Mouse (Mus musculus) cortical plate, adult 2 months (tissue): ENCODE results near the gene Lingo1. TPM values are rescaled to one million over a fixed set of nuclear protein-coding genes. Genes with fewer than 3 reads are reported as not detected.

ENCODE experiments used
- H3K27ac ChIP-seq: fragments of 200-500 bp; 2 replicates; pipeline ENCODE4 v1.5.1; 2012; ENCODE audit warnings: low read length, control low read depth, inconsistent platforms; ENCODE audit not compliant: insufficient read depth
- H3K4me1 ChIP-seq: fragments of 200-500 bp; 2 replicates; pipeline ENCODE4 v1.6.1; 2011; ENCODE audit warnings: low read length; ENCODE audit not compliant: control insufficient read depth, insufficient read depth
- H3K4me3 ChIP-seq: fragments of 200-500 bp; 2 replicates; pipeline ENCODE4 v1.5.1; 2011; ENCODE audit warnings: mild to moderate bottlenecking, low read length, control low read depth; ENCODE audit not compliant: insufficient read depth
- CTCF ChIP-seq: fragments of 200-500 bp; IDR thresholded peaks from 2 replicates; pipeline ENCODE4 v1.5.1; 2011; ENCODE audit warnings: mild to moderate bottlenecking, control low read depth, low read length; ENCODE audit not compliant: insufficient read depth; ENCODE audit errors: extremely low read depth
- POLR2A ChIP-seq: fragments of 200-500 bp; IDR thresholded peaks from 2 replicates; pipeline ENCODE4 v1.6.1; 2011; ENCODE audit warnings: mild to moderate bottlenecking, low read length, control low read depth; ENCODE audit not compliant: insufficient read depth; ENCODE audit errors: extremely low read depth
- polyA plus RNA-seq: library from polyadenylated mRNA; depleted of rRNA; stranded (reverse); fragments of >200 nt; gene quantifications from 2 replicates; pipeline ENCODE4 v1.2.3, GENCODE M21; 2012

Gene Lingo1
- polyA plus RNA-seq, 1 experiment: 476 TPM

- TF ChIP-seq POLR2A (no peak), CTCF (no peak)
- Histone ChIP-seq H3K4me1 (peaks cover 4% of the 10 kb centered on the region; the same call in 1 of the 2 replicates), H3K27ac (peak overlapping the region; percentile 94), H3K4me3 (peak overlapping the region; percentile 90)
These were observed 161.7 kb downstream of the Lingo1 start for GRCm38 (mm10) chr9:56634406-56635120.

GRCm38 (mm10) chr9:56633449-56634225, 162.6 kb downstream of the Lingo1 start:
- H3K4me1 ChIP-seq: peaks cover 4% of the 10 kb centered on the region; the same call in 1 of the 2 replicates
- H3K4me3 ChIP-seq: peak overlapping the region; percentile 90
- H3K27ac ChIP-seq: peak overlapping the region; percentile 94
- TF ChIP-seq POLR2A (0 out of 2 replicates have a peak, but pooled peaks have one; percentile 6), CTCF (0 out of 2 replicates have a peak, but pooled peaks have one; percentile 11)

- Histone ChIP-seq H3K27ac (no peak overlapping the region), H3K4me3 (peak overlapping the region; percentile 4), H3K4me1 (peaks cover 2% of the 10 kb centered on the region; the same call in 1 of the 2 replicates)
- TF ChIP-seq POLR2A: no peak
- no peak for TF ChIP-seq CTCF
These were observed 165.3 kb downstream of the Lingo1 start for GRCm38 (mm10) chr9:56630945-56631344.

GRCm38 (mm10) chr9:56629674-56630397, 166.4 kb downstream of the Lingo1 start:
- no peak overlapping the region for H3K27ac ChIP-seq
- peak overlapping the region; percentile 4; the same call in 1 of the 2 replicates for H3K4me3 ChIP-seq
- TF ChIP-seq CTCF (no peak), POLR2A (no peak)
- peaks cover 3% of the 10 kb centered on the region for H3K4me1 ChIP-seq

- H3K4me3 ChIP-seq: no peak overlapping the region
- TF ChIP-seq CTCF (no peak), POLR2A (no peak)
- H3K4me1 ChIP-seq: peaks cover 12% of the 10 kb centered on the region
- H3K27ac ChIP-seq: no peak overlapping the region
These were observed 169.0 kb downstream of the Lingo1 start for GRCm38 (mm10) chr9:56627295-56627694.

GRCm38 (mm10) chr9:56624923-56625322, 171.3 kb downstream of the Lingo1 start:
- TF ChIP-seq CTCF (no peak), POLR2A (no peak)
- Histone ChIP-seq H3K4me3 (no peak overlapping the region), H3K4me1 (peaks cover 16% of the 10 kb centered on the region), H3K27ac (no peak overlapping the region)

GRCm38 (mm10) chr9:56623361-56623760, 172.9 kb downstream of the Lingo1 start:
- TF ChIP-seq POLR2A (no peak), CTCF (no peak)
- Histone ChIP-seq H3K4me1 (peaks cover 15% of the 10 kb centered on the region), H3K4me3 (no peak overlapping the region), H3K27ac (no peak overlapping the region)

GRCm38 (mm10) chr9:56622761-56623160, 173.5 kb downstream of the Lingo1 start:
- Histone ChIP-seq H3K4me1 (peaks cover 15% of the 10 kb centered on the region), H3K27ac (no peak overlapping the region), H3K4me3 (no peak overlapping the region)
- TF ChIP-seq POLR2A: no peak
- no peak for TF ChIP-seq CTCF
